In genomic region chr2:52977921-52978675, GRCm38 (mm10) we compare ENCODE assay signal across 25 mouse cellular contexts.
DNase-seq lines count a peak whose midpoint lies in the region; ATAC-seq and TF ChIP-seq lines count a peak whose summit lies in the region.
"Had no signal": no experiment of that assay in that cellular context is flagged by ENCODE, and none has a peak within 500 bp of the region (broad histone marks: within the 10 kb centered on the region; RNA-seq: fewer than 3 reads in every experiment).

No protein-coding gene starts in this region.

- no peak for TF ChIP-seq POLR2A in embryonic fibroblast, embryonic 13.5 days (IDR thresholded peaks at IDR 0.05; ENCODE audit: low read depth, low read length)
- TF ChIP-seq POLR2A in limb, embryonic 14.5 days (IDR thresholded peaks at IDR 0.05; ENCODE audit: borderline replicate concordance, extremely low read depth, insufficient read depth, insufficient read length), result no peak

- peak overlapping the region; percentile 49 for H3K27ac ChIP-seq in layer of hippocampus, adult 2 months
- H3K27ac ChIP-seq in embryonic fibroblast, embryonic 13.5 days (ENCODE audit: insufficient read depth, low read length), result peak overlapping the region; percentile 45
- 0 out of 2 replicates have a peak overlapping the region, but pooled peaks have one; percentile 19 for H3K27ac ChIP-seq in limb, embryonic 14.5 days (replicated peaks; ENCODE audit: low read depth, low read length)
- H3K27ac ChIP-seq: embryonic facial prominence, embryonic 12.5 days; forebrain, embryonic 10.5 days; forebrain, embryonic 13.5 days; heart, embryonic 13.5 days; hindbrain, embryonic 12.5 days; hindbrain, embryonic 15.5 days had no signal

- H3K36me3 ChIP-seq in limb, embryonic 14.5 days (ENCODE audit: control insufficient read depth, insufficient read depth, low read length), result no peaks in the 10 kb centered on the region
- H3K36me3 ChIP-seq: embryonic facial prominence, embryonic 12.5 days; forebrain, embryonic 10.5 days; G1E; heart, embryonic 13.5 days; hindbrain, embryonic 12.5 days; hindbrain, embryonic 15.5 days had no signal

- peaks cover 25% of the 10 kb centered on the region for H3K4me1 ChIP-seq in embryonic fibroblast, embryonic 13.5 days (ENCODE audit: control insufficient read depth, insufficient read depth, low read length)
- peaks cover 74% of the 10 kb centered on the region for H3K4me1 ChIP-seq in limb, embryonic 14.5 days (ENCODE audit: control insufficient read depth, insufficient read depth, low read length)

- no peaks in the 10 kb centered on the region for H3K27me3 ChIP-seq in limb, embryonic 14.5 days (ENCODE audit: control insufficient read depth, insufficient read depth, low read length)
- H3K27me3 ChIP-seq: CH12.LX; embryonic facial prominence, embryonic 12.5 days; forebrain, embryonic 13.5 days; heart, embryonic 13.5 days; hindbrain, embryonic 12.5 days; hindbrain, embryonic 15.5 days; Patski had no signal

- no peak overlapping the region for H3K4me3 ChIP-seq in layer of hippocampus, adult 2 months
- no peak overlapping the region for H3K4me3 ChIP-seq in embryonic fibroblast, embryonic 13.5 days (ENCODE audit: insufficient read depth, low read length)
- no peak overlapping the region for H3K4me3 ChIP-seq in limb, embryonic 14.5 days (replicated peaks; ENCODE audit: low read length)
- H3K4me3 ChIP-seq: embryonic facial prominence, embryonic 12.5 days; forebrain, embryonic 10.5 days; forebrain, embryonic 13.5 days; heart, embryonic 13.5 days; hindbrain, embryonic 12.5 days; hindbrain, embryonic 15.5 days had no signal

- TF ChIP-seq CTCF in layer of hippocampus, adult 2 months (conservative IDR thresholded peaks at IDR 0.05), result no peak
- TF ChIP-seq CTCF in embryonic fibroblast, embryonic 13.5 days (IDR thresholded peaks at IDR 0.05; ENCODE audit: borderline replicate concordance, insufficient read depth, low read length), result no peak

- no peaks in the 10 kb centered on the region for H3K9me3 ChIP-seq in limb, embryonic 14.5 days (ENCODE audit: control insufficient read depth, low read length)
- H3K9me3 ChIP-seq: embryonic facial prominence, embryonic 12.5 days; forebrain, embryonic 10.5 days; forebrain, embryonic 13.5 days; G1E; heart, embryonic 13.5 days; hindbrain, embryonic 12.5 days; hindbrain, embryonic 15.5 days had no signal

- WGBS in limb, embryonic 14.5 days, result 81% methylated on average over 6 of the region's 6 CpGs

- H3K9ac ChIP-seq in limb, embryonic 14.5 days (ENCODE audit: low read depth, low read length, severe bottlenecking), result no peak overlapping the region
- H3K9ac ChIP-seq: embryonic facial prominence, embryonic 12.5 days; forebrain, embryonic 13.5 days; heart, embryonic 13.5 days; hindbrain, embryonic 12.5 days; hindbrain, embryonic 15.5 days had no signal

- peak; percentile 82 for DNase-seq in heart, adult 11 months
- DNase-seq in heart, postnatal 4 days, result no peak
- DNase-seq in layer of hippocampus, adult 2 months (ENCODE audit: low spot score in 2 of 2), result no peak
- no peak for DNase-seq in layer of hippocampus, postnatal 10 days (ENCODE audit: low spot score in 2 of 2)
- DNase-seq in limb, embryonic 14.5 days (ENCODE audit: low spot score), result no peak
- no peak for DNase-seq in thymus, postnatal 4 days
- DNase-seq: adrenal gland, postnatal 10 days; adrenal gland, postnatal 36 days; B cell, adult 2 months; cerebellum, adult 18-20 months; cerebellum, adult 9-10 months; cerebellum, postnatal 14 days; gastrocnemius, postnatal 10 days; gastrocnemius, postnatal 36 days; heart, postnatal 14 days had no signal

- H3K4me2 ChIP-seq in limb, embryonic 14.5 days (replicated peaks; ENCODE audit: low read depth, low read length, severe bottlenecking), result no peak overlapping the region
- H3K4me2 ChIP-seq: embryonic facial prominence, embryonic 12.5 days; forebrain, embryonic 13.5 days; heart, embryonic 13.5 days; hindbrain, embryonic 12.5 days; hindbrain, embryonic 15.5 days had no signal

- ATAC-seq in limb, embryonic 14.5 days (ENCODE audit: low FRiP score, low read depth), result no peak
- ATAC-seq: forebrain, embryonic 13.5 days; Patski had no signal
